Mouse (Mus musculus) myocyte (in vitro differentiated cells): ENCODE data around the gene Fstl1.

Source experiments
- CEBPB ChIP-seq: IDR thresholded peaks from 2 replicates; pipeline ENCODE4 v1.6.1; 2011; ENCODE audit warnings: mild to moderate bottlenecking, moderate library complexity; ENCODE audit not compliant: poor library complexity, insufficient read depth, severe bottlenecking
- E2F4 ChIP-seq: IDR thresholded peaks from one replicate; pipeline ENCODE4 v1.6.1; 2011; ENCODE audit warnings: mild to moderate bottlenecking, control low read depth, moderate library complexity; ENCODE audit not compliant: insufficient read depth
- MAX ChIP-seq: IDR thresholded peaks from one replicate; pipeline ENCODE4 v1.6.1; 2011; ENCODE audit warnings: low read depth, mild to moderate bottlenecking, control low read depth
- MYOD1 ChIP-seq, 3 experiments: IDR thresholded peaks; one replicate each; pipeline ENCODE4 v1.6.1; 2011; ENCODE audit warnings: control low read depth in 2 of 3, low read depth in 2 of 3, mild to moderate bottlenecking in 2 of 3, moderate library complexity in 1 of 3; ENCODE audit not compliant: insufficient read length in 2 of 3, control insufficient read depth in 1 of 3
- MYOG ChIP-seq, 3 experiments: IDR thresholded peaks; one replicate each; pipeline ENCODE4 v1.6.1; 2011; ENCODE audit warnings: control low read depth in 2 of 3, low read depth in 2 of 3, mild to moderate bottlenecking in 2 of 3; ENCODE audit not compliant: insufficient read length in 2 of 3, control insufficient read depth in 1 of 3, insufficient read depth in 1 of 3
- POLR2A ChIP-seq: IDR thresholded peaks from one replicate; pipeline ENCODE4 v1.6.1; 2011; ENCODE audit warnings: low read depth, mild to moderate bottlenecking, control low read depth, moderate library complexity; ENCODE audit not compliant: insufficient read length
- POLR2AphosphoS2 ChIP-seq: IDR thresholded peaks from one replicate; pipeline ENCODE4 v1.6.1; 2011; ENCODE audit warnings: low read depth, control low read depth; ENCODE audit not compliant: insufficient read length
- SRF ChIP-seq: IDR thresholded peaks from one replicate; pipeline ENCODE4 v1.6.1; 2011; ENCODE audit warnings: low read depth; ENCODE audit not compliant: control insufficient read depth, insufficient read length
- TCF12 ChIP-seq: IDR thresholded peaks from one replicate; pipeline ENCODE4 v1.6.1; 2011; ENCODE audit warnings: mild to moderate bottlenecking, control low read depth; ENCODE audit not compliant: poor library complexity, insufficient read depth, severe bottlenecking
- USF1 ChIP-seq: IDR thresholded peaks from one replicate; pipeline ENCODE4 v1.6.1; 2011; ENCODE audit warnings: low read depth, mild to moderate bottlenecking, control low read depth, moderate library complexity

- no peak for TF ChIP-seq POLR2A
- TF ChIP-seq USF1: no peak
- TF ChIP-seq CEBPB: no peak
- TF ChIP-seq MYOG (IDR thresholded peaks at IDR 0.05; ENCODE audit: control insufficient read depth in 1 of 3, insufficient read depth in 1 of 3, insufficient read length in 2 of 3, low read depth in 2 of 3): no peak
- no peak for TF ChIP-seq POLR2AphosphoS2
- no peak for TF ChIP-seq TCF12
- TF ChIP-seq SRF: no peak
- TF ChIP-seq MYOD1 (IDR thresholded peaks at IDR 0.05; ENCODE audit: control insufficient read depth in 1 of 3, insufficient read length in 2 of 3, low read depth in 2 of 3): peak in 1 of 3 experiments; percentile 16
- no peak for TF ChIP-seq MAX
- no peak for TF ChIP-seq E2F4
Observed at GRCm38 (mm10) chr16:37787558-37788194, 11.0 kb downstream of the Fstl1 start.
